Mouse (Mus musculus): ENCODE results near the gene Polg. TPM values are rescaled to one million over a fixed set of nuclear protein-coding genes. Genes with fewer than 3 reads are reported as not detected.

The Polg gene
- 17.6 and 20.0 TPM in 2 replicates for polyA plus RNA-seq (2015; fragmentation: Nextera tagmentation; extraction: Ambion mirVana)

GRCm38 (mm10) chr7:79466053-79466901, at the start of gene Polg:
TSS of gene Polg (minus strand) at chr7:79466362.

Small RNAs within 50 kb of the gene (microRNA-seq; reads per million reads assigned to microRNA genes)
- not detected for gene Mir9-3

Other genes starting within 250 kb of the Polg start
- 8.6 and 11.5 TPM in 2 replicates for gene Abhd2, start 193.2 kb downstream of the Polg start, polyA plus RNA-seq (2015; fragmentation: Nextera tagmentation; extraction: Ambion mirVana)
- not detected in 2 replicates for gene Rlbp1, start 79.3 kb downstream of the Polg start, polyA plus RNA-seq (2015; fragmentation: Nextera tagmentation; extraction: Ambion mirVana)
- 2.4 and 2.7 TPM in 2 replicates for gene Fanci, start 74.4 kb downstream of the Polg start, polyA plus RNA-seq (2015; fragmentation: Nextera tagmentation; extraction: Ambion mirVana)
- 0.24 TPM in 1 of 2 replicates, not detected in the other for gene Rhcg, start 151.3 kb upstream of the Polg start, polyA plus RNA-seq (2015; fragmentation: Nextera tagmentation; extraction: Ambion mirVana)
- 0.98 and 1.5 TPM in 2 replicates for gene Ticrr, start 193.8 kb upstream of the Polg start, polyA plus RNA-seq (2015; fragmentation: Nextera tagmentation; extraction: Ambion mirVana)
- gene Kif7, start 249.4 kb upstream of the Polg start, polyA plus RNA-seq (2015; fragmentation: Nextera tagmentation; extraction: Ambion mirVana) = 1.7 and 2.1 TPM in 2 replicates

Measured in urinary bladder, postnatal 0 days (tissue).